Mouse (Mus musculus) intestine, embryonic 14.5 days (tissue): Measurements from ENCODE around the gene Pemt. TPM values are rescaled to one million over a fixed set of nuclear protein-coding genes. Genes with fewer than 3 reads are reported as not detected.

Experiments used
- ATAC-seq: fragments of 200-750 bp; cut with Nextera tagmentation; replicated peaks from 2 replicates; pipeline ENCODE4 v1.8.0; 2017; ENCODE audit warnings: low read depth, moderate number of reproducible peaks, moderate TSS enrichment, moderate library complexity; ENCODE audit not compliant: low FRiP score, low TSS enrichment
- DNase-seq: peaks from one replicate; pipeline ENCODE4 v3.0.0-alpha.2; 2018; ENCODE audit warnings: low spot score
- H3K27ac ChIP-seq: fragments of 300-500 bp; sonication (generic); 2 replicates; pipeline ENCODE4 v1.5.1; 2014; ENCODE audit warnings: low read depth, mild to moderate bottlenecking, control low read depth
- H3K27me3 ChIP-seq: fragments of 300-500 bp; sonication (generic); replicated peaks from 2 replicates; pipeline ENCODE4 v1.6.1; 2014; ENCODE audit warnings: low read length, control low read depth; ENCODE audit not compliant: control insufficient read depth, insufficient read depth
- H3K36me3 ChIP-seq: fragments of 300-500 bp; sonication (generic); 2 replicates; pipeline ENCODE4 v1.6.1; 2014; ENCODE audit warnings: low read length, control low read depth; ENCODE audit not compliant: control insufficient read depth, insufficient read depth
- H3K4me1 ChIP-seq: fragments of 300-500 bp; sonication (generic); replicated peaks from 2 replicates; pipeline ENCODE4 v1.6.1; 2014; ENCODE audit warnings: low read length, control low read depth, mixed read lengths; ENCODE audit not compliant: control insufficient read depth, insufficient read depth
- H3K4me2 ChIP-seq: fragments of 300-500 bp; sonication (generic); 2 replicates; pipeline ENCODE4 v1.6.1; 2014; ENCODE audit warnings: low read length
- H3K4me3 ChIP-seq: fragments of 300-500 bp; sonication (generic); 2 replicates; pipeline ENCODE4 v1.5.1; 2014; ENCODE audit warnings: low read depth, low read length, control low read depth, mixed read lengths
- H3K9ac ChIP-seq: fragments of 300-500 bp; sonication (generic); 2 replicates; pipeline ENCODE4 v1.6.1; 2014; ENCODE audit warnings: mild to moderate bottlenecking, low read length
- H3K9me3 ChIP-seq: fragments of 300-500 bp; sonication (generic); 2 replicates; pipeline ENCODE4 v1.6.1; 2016; ENCODE audit warnings: low read length, control low read depth; ENCODE audit not compliant: control insufficient read depth
- WGBS: fragments of 180-500 bp; shearing (Covaris S2); extraction: QIAGEN DNeasy Blood & Tissue Kit; methylation state at CpG from one replicate; pipeline ENCODE4 v1.1.7; 2014; 5-methylcytosine and 5-hydroxymethylcytosine counted together
- polyA plus RNA-seq: library from polyadenylated mRNA; unstranded; fragments of >200 nt; fragmentation: Nextera tagmentation; extraction: Ambion mirVana; gene quantifications from 2 replicates; pipeline ENCODE4 v1.2.1, GENCODE M21; 2014

Pemt gene
- polyA plus RNA-seq = 9.1 and 12.5 TPM in 2 replicates

- H3K27me3 ChIP-seq = no peaks in the 10 kb centered on the region
- peak within 1 kb of the TSS; percentile 69 for H3K4me3 ChIP-seq
- under 1% methylated on average over 44 of the region's 44 CpGs for WGBS
- H3K9me3 ChIP-seq = no peaks in the 10 kb centered on the region
- peak within 1 kb of the TSS; percentile 69 for H3K9ac ChIP-seq
- peak within 1 kb of the TSS; percentile 90 for H3K27ac ChIP-seq
- DNase-seq (peak; percentile 99), ATAC-seq (peak; percentile 99)
- H3K4me1 ChIP-seq = peaks cover 5% of the 10 kb centered on the region; the same call in 1 of the 2 replicates
- peak within 1 kb of the TSS; percentile 82 for H3K4me2 ChIP-seq
- H3K36me3 ChIP-seq = no peaks in the 10 kb centered on the region
Observed at GRCm38 (mm10) chr11:60046058-60046735, at the start of gene Pemt. Gene Pemt (minus strand): TSS chr11:60046489.

GRCm38 (mm10) chr11:60094909-60095810 lies 48.9 kb upstream of the Pemt start:
- ATAC-seq = 0 out of 2 replicates have a peak, but pooled peaks have one; percentile 11
- no peak overlapping the region for H3K4me2 ChIP-seq
- no peak for DNase-seq
- H3K36me3 ChIP-seq = no peaks in the 10 kb centered on the region
- H3K9me3 ChIP-seq = no peaks in the 10 kb centered on the region
- H3K27me3 ChIP-seq = no peaks in the 10 kb centered on the region
- peaks cover 26% of the 10 kb centered on the region for H3K4me1 ChIP-seq
- no peak overlapping the region for H3K9ac ChIP-seq
- peak overlapping the region; percentile 11; the same call in 1 of the 2 replicates for H3K27ac ChIP-seq
- WGBS = 39% methylated on average over 9 of the region's 9 CpGs
- no peak overlapping the region for H3K4me3 ChIP-seq

GRCm38 (mm10) chr11:60093984-60094587 lies 47.8 kb upstream of the Pemt start:
- ATAC-seq (no peak), DNase-seq (no peak)
- H3K9me3 ChIP-seq = no peaks in the 10 kb centered on the region
- H3K4me3 ChIP-seq = no peak overlapping the region
- peak overlapping the region; percentile 11; the same call in 1 of the 2 replicates for H3K27ac ChIP-seq
- no peaks in the 10 kb centered on the region for H3K27me3 ChIP-seq
- WGBS = 49% methylated on average over 7 of the region's 7 CpGs
- peaks cover 20% of the 10 kb centered on the region for H3K4me1 ChIP-seq
- H3K4me2 ChIP-seq = no peak overlapping the region
- H3K9ac ChIP-seq = no peak overlapping the region
- no peaks in the 10 kb centered on the region for H3K36me3 ChIP-seq

GRCm38 (mm10) chr11:60093227-60093626 lies 46.9 kb upstream of the Pemt start:
- H3K4me3 ChIP-seq = no peak overlapping the region
- no peaks in the 10 kb centered on the region for H3K9me3 ChIP-seq
- no peaks in the 10 kb centered on the region for H3K36me3 ChIP-seq
- no peak overlapping the region for H3K9ac ChIP-seq
- no peak overlapping the region for H3K4me2 ChIP-seq
- H3K4me1 ChIP-seq = peaks cover 20% of the 10 kb centered on the region
- DNase-seq = no peak
- no peak overlapping the region for H3K27ac ChIP-seq
- no peaks in the 10 kb centered on the region for H3K27me3 ChIP-seq
- no peak for ATAC-seq

- no peak for ATAC-seq
- no peak overlapping the region for H3K9ac ChIP-seq
- no peak overlapping the region for H3K27ac ChIP-seq
- H3K36me3 ChIP-seq = no peaks in the 10 kb centered on the region
- no peaks in the 10 kb centered on the region for H3K27me3 ChIP-seq
- H3K9me3 ChIP-seq = no peaks in the 10 kb centered on the region
- DNase-seq = no peak
- peaks cover 20% of the 10 kb centered on the region for H3K4me1 ChIP-seq
- WGBS = 67% methylated on average over 7 of the region's 7 CpGs
- no peak overlapping the region for H3K4me3 ChIP-seq
- no peak overlapping the region for H3K4me2 ChIP-seq
Observed at GRCm38 (mm10) chr11:60091422-60091761, 45.1 kb upstream of the Pemt start.

GRCm38 (mm10) chr11:60090696-60091421 lies 44.6 kb upstream of the Pemt start:
- no peaks in the 10 kb centered on the region for H3K9me3 ChIP-seq
- no peak overlapping the region for H3K4me3 ChIP-seq
- ATAC-seq (no peak), DNase-seq (no peak)
- H3K27ac ChIP-seq = no peak overlapping the region
- 52% methylated on average over 5 of the region's 5 CpGs for WGBS
- H3K4me2 ChIP-seq = no peak overlapping the region
- H3K36me3 ChIP-seq = no peaks in the 10 kb centered on the region
- H3K9ac ChIP-seq = no peak overlapping the region
- peaks cover 19% of the 10 kb centered on the region for H3K4me1 ChIP-seq
- no peaks in the 10 kb centered on the region for H3K27me3 ChIP-seq

- H3K9me3 ChIP-seq = no peaks in the 10 kb centered on the region
- peaks cover 3% of the 10 kb centered on the region; the same call in 1 of the 2 replicates for H3K4me1 ChIP-seq
- H3K9ac ChIP-seq = no peak overlapping the region
- no peak overlapping the region for H3K4me3 ChIP-seq
- no peaks in the 10 kb centered on the region for H3K36me3 ChIP-seq
- no peaks in the 10 kb centered on the region for H3K27me3 ChIP-seq
- 53% methylated on average over 4 of the region's 4 CpGs for WGBS
- DNase-seq = no peak
- H3K4me2 ChIP-seq = no peak overlapping the region
- no peak; the same call in 1 of the 2 replicates for ATAC-seq
- H3K27ac ChIP-seq = no peak overlapping the region
Observed at GRCm38 (mm10) chr11:60088947-60089346, 42.7 kb upstream of the Pemt start.

GRCm38 (mm10) chr11:60086676-60087075 lies 40.4 kb upstream of the Pemt start:
- Histone ChIP-seq H3K27me3 (no peaks in the 10 kb centered on the region), H3K36me3 (no peaks in the 10 kb centered on the region), H3K27ac (no peak overlapping the region), H3K4me1 (0 out of 2 replicates have a peak, but pooled peaks cover 3% of the 10 kb centered on the region), H3K4me2 (no peak overlapping the region), H3K4me3 (no peak overlapping the region), H3K9me3 (no peaks in the 10 kb centered on the region), H3K9ac (no peak overlapping the region)
- ATAC-seq (no peak), DNase-seq (no peak)
- 63% methylated on average over 1 of the region's 1 CpGs for WGBS
